Mouse (Mus musculus): Measurements from ENCODE around the gene Il17rc. TPM values are rescaled to one million over a fixed set of nuclear protein-coding genes. Genes with fewer than 3 reads are reported as not detected.
A peak's percentile ranks its signal among the peaks of the same experiment; 100 is the strongest.

Gene Il17rc
- polyA plus RNA-seq, 1 experiment from 2014 or later: 2.7 TPM

DNA sequence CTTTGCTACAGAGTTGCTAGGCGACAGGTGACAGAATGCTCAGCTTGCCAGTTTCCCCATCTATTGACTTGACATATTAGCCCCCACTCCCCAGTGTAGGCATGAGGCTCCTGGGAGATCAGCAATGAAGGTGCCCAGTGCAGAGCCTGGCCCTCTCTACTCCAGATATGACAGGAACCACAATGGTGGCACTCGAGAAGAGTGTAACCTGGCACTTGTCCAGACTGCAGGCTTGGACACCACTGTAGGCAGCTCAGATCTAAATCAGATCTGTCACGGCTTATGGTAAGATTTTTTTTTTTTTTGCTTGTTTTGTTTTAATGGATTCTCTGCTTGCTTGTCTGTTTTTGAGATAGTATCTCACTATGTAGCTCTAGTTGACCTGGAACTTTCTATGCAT is 37.6 kb upstream of the Il17rc start:
- Histone ChIP-seq H3K4me1 (ENCODE audit: control insufficient read depth, insufficient read depth, low read length) (no peaks in the 10 kb centered on the region), H3K36me3 (ENCODE audit: control insufficient read depth, insufficient read depth, low read length) (no peaks in the 10 kb centered on the region), H3K9ac (ENCODE audit: low read depth, low read length) (no peak overlapping the region), H3K27ac (ENCODE audit: low read length) (no peak overlapping the region), H3K27me3 (ENCODE audit: control insufficient read depth, insufficient read depth, low read depth, low read length) (no peaks in the 10 kb centered on the region), H3K9me3 (replicated peaks; ENCODE audit: control insufficient read depth, low read length, poor library complexity, severe bottlenecking) (no peaks in the 10 kb centered on the region), H3K4me3 (ENCODE audit: low read depth, low read length) (no peak overlapping the region), H3K4me2 (ENCODE audit: low read length) (no peak overlapping the region)
- no peak for ATAC-seq
- WGBS: 68% methylated on average over 3 of the region's 3 CpGs

DNA sequence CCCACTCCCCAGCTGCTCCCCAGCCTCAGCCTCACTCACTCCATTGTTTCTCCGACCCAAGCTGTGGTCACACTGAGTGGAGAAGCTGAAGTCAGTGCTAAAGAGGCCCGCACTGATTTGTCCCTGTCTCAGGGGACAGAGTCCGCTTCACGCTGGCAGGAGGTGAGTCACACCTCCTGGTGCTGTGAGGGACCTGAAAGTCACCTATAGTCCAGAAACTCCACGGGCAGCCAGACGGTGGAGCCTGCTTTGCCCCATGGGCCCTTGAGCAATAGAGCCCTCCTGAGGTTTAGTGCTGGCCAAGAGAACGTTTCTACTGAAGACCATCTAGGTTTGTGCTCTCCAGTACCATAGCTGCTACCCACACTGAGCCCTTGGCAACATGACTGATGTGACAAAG is 36.5 kb upstream of the Il17rc start:
- ATAC-seq: no peak
- WGBS: 79% methylated on average over 7 of the region's 7 CpGs
- Histone ChIP-seq H3K4me3 (ENCODE audit: low read depth, low read length) (no peak overlapping the region), H3K36me3 (ENCODE audit: control insufficient read depth, insufficient read depth, low read length) (no peaks in the 10 kb centered on the region), H3K4me2 (ENCODE audit: low read length) (no peak overlapping the region), H3K27ac (ENCODE audit: low read length) (no peak overlapping the region), H3K9me3 (replicated peaks; ENCODE audit: control insufficient read depth, low read length, poor library complexity, severe bottlenecking) (no peaks in the 10 kb centered on the region), H3K27me3 (ENCODE audit: control insufficient read depth, insufficient read depth, low read depth, low read length) (no peaks in the 10 kb centered on the region), H3K9ac (ENCODE audit: low read depth, low read length) (no peak overlapping the region), H3K4me1 (ENCODE audit: control insufficient read depth, insufficient read depth, low read length) (no peaks in the 10 kb centered on the region)

DNA sequence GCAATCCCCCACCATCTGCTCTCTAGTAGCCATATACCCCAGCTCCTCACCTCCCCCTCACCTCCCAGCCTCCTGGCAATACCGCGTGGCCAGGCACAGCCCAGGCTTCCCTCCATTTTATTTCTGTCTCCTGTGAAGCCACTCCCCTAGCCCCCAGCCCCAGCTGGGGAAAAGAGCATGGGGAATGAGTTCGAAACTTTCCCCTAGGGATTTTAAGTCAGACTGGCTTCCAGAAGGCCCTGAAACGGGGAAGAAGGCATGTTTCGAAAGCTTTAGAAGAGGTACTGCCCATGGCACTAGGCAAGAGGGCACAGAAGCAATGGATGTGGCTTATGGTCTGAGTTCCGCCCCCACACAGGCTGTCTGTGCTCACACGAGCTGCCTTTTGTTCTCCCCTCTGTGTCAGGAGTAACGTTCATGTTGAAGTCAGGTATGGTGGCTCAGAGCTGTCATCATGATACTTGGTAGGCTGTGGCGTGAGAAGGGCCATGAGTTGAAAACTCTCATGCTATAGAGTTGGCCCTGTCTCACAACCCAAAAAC is 35.5 kb upstream of the Il17rc start, which contains the start of gene Cidec:
Cidec (minus strand) TSS at position 97 of the 542 bp plus-strand sequence.
- 79% methylated on average over 9 of the region's 9 CpGs for WGBS

DNA sequence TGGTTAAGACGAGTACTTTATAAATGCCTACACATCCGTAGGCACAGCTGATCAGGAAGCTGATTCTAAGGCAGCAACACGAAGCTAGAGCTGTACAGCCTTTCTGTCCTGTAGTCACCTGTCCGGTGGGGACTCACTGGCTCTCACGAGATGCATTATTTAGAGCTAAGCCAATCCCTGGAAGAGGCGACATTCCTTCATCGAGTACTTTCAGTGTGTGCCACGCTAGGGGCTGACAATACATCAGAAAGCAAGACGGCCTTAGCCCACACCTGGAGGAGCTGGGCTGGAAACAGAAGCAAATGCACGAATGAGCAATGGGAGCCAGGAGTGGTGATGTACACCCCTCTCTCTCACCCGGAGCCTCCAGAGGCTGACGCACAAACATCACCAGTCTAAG is 34.1 kb upstream of the Il17rc start:
- no peaks in the 10 kb centered on the region for H3K36me3 ChIP-seq (ENCODE audit: control insufficient read depth, insufficient read depth, low read length)
- WGBS: 78% methylated on average over 12 of the region's 12 CpGs

More for the DNA sequence above, 35.5 kb upstream of the Il17rc start, which contains the start of gene Cidec:
- Histone ChIP-seq H3K4me2 (ENCODE audit: low read length) (no peak within 1 kb of the TSS), H3K4me1 (ENCODE audit: control insufficient read depth, insufficient read depth, low read length) (no peaks in the 10 kb centered on the region), H3K27ac (ENCODE audit: low read length) (no peak within 1 kb of the TSS), H3K27me3 (ENCODE audit: control insufficient read depth, insufficient read depth, low read depth, low read length) (no peaks in the 10 kb centered on the region), H3K4me3 (ENCODE audit: low read depth, low read length) (no peak within 1 kb of the TSS), H3K9me3 (replicated peaks; ENCODE audit: control insufficient read depth, low read length, poor library complexity, severe bottlenecking) (no peaks in the 10 kb centered on the region), H3K36me3 (ENCODE audit: control insufficient read depth, insufficient read depth, low read length) (no peaks in the 10 kb centered on the region), H3K9ac (ENCODE audit: low read depth, low read length) (no peak within 1 kb of the TSS)
- ATAC-seq: no peak

DNA sequence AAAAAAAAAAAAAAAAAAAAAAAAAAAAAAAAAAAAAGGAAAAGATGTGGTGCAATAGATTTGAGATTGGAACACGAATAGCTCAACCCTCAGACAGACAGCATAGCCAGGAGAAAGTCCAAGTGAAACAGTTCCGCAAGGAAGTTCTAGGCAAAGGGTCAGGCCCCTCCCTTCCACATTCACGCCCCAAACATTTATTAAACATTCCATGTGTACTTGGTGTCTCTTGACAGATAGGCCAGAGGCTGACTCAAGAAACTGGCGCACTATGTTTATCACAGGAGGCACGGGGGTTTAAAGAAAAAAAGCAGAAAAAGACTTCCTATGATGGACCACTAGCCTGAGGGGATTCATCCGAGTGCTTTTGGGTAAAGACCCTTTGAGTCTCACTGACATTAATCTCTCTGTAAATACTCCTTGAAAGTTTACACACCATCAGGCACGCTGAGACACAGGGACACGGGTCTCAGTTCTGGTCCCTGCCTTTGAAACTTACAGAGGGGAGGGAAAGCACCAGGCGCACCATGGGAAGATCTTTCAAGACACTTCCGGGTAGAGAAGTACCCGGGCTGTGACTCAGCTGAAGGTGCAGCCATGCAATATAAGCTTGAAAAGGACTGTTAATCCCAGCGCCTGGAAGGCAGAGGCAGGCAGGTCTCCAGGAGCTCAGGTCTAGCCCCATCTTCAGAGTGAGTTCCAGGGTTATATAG is 32.4 kb upstream of the Il17rc start:
- Histone ChIP-seq H3K4me2 (ENCODE audit: low read length) (no peak overlapping the region), H3K4me3 (ENCODE audit: low read depth, low read length) (no peak overlapping the region), H3K27me3 (ENCODE audit: control insufficient read depth, insufficient read depth, low read depth, low read length) (no peaks in the 10 kb centered on the region), H3K9ac (ENCODE audit: low read depth, low read length) (no peak overlapping the region), H3K9me3 (replicated peaks; ENCODE audit: control insufficient read depth, low read length, poor library complexity, severe bottlenecking) (no peaks in the 10 kb centered on the region), H3K4me1 (ENCODE audit: control insufficient read depth, insufficient read depth, low read length) (peaks cover 11% of the 10 kb centered on the region), H3K27ac (ENCODE audit: low read length) (no peak overlapping the region), H3K36me3 (ENCODE audit: control insufficient read depth, insufficient read depth, low read length) (no peaks in the 10 kb centered on the region)
- 64% methylated on average over 12 of the region's 12 CpGs for WGBS
- ATAC-seq: no peak

More for the DNA sequence above, 34.1 kb upstream of the Il17rc start:
- ATAC-seq: no peak
- Histone ChIP-seq H3K4me1 (ENCODE audit: control insufficient read depth, insufficient read depth, low read length) (peaks cover 3% of the 10 kb centered on the region), H3K27me3 (ENCODE audit: control insufficient read depth, insufficient read depth, low read depth, low read length) (no peaks in the 10 kb centered on the region), H3K4me3 (ENCODE audit: low read depth, low read length) (no peak overlapping the region), H3K4me2 (ENCODE audit: low read length) (no peak overlapping the region), H3K9ac (ENCODE audit: low read depth, low read length) (no peak overlapping the region), H3K27ac (ENCODE audit: low read length) (no peak overlapping the region), H3K9me3 (replicated peaks; ENCODE audit: control insufficient read depth, low read length, poor library complexity, severe bottlenecking) (no peaks in the 10 kb centered on the region)

DNA sequence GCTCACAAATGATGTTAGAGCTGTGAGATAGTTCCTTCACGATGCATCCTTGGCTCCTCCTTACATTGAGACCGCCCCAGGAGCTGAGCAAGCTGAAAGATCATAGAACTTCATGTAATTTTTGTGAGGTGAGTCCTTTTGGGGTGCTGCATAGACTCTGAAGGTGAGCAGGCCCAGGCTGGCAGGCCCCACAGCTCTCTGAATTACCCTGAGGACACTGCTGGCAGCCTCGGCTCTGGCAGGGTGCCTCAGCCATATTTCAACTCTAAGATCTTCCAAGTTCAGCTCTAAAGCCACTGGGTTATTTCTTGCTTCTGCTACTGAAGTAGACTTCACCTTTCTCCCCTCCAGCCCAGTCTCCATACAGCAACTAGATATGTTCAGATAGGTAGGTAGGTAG is 30.5 kb upstream of the Il17rc start:
- Histone ChIP-seq H3K9ac (ENCODE audit: low read depth, low read length) (no peak overlapping the region), H3K36me3 (ENCODE audit: control insufficient read depth, insufficient read depth, low read length) (no peaks in the 10 kb centered on the region), H3K4me1 (ENCODE audit: control insufficient read depth, insufficient read depth, low read length) (peaks cover 11% of the 10 kb centered on the region), H3K4me2 (ENCODE audit: low read length) (no peak overlapping the region), H3K9me3 (replicated peaks; ENCODE audit: control insufficient read depth, low read length, poor library complexity, severe bottlenecking) (no peaks in the 10 kb centered on the region), H3K27me3 (ENCODE audit: control insufficient read depth, insufficient read depth, low read depth, low read length) (no peaks in the 10 kb centered on the region), H3K4me3 (ENCODE audit: low read depth, low read length) (no peak overlapping the region), H3K27ac (ENCODE audit: low read length) (no peak overlapping the region)
- 90% methylated on average over 3 of the region's 3 CpGs for WGBS
- ATAC-seq: no peak

DNA sequence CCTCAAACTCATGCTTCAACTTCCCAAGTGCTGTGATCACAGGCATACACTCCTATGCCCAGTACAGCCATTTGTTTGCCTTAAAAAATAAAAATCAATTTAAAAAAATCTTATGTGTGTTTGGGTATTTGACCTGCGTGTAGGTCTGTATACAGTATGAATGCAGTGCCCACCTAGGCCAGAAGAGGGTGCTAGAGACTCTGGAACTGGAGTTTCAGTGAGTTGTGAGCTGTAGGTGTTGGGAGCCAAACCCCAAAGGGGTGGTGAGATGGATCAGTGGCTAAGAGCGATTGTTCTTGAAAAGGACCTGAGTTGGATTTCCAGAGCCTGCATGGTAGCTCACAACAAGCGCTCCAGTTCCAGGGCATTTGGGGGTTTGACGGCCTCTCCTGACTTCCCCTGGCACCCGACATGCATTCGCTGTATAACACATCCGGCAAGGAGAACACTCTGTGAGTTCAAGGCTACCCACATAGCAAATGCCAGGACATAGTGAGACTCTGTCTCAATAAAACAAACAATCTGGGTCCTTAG is 30.0 kb upstream of the Il17rc start:
- WGBS: 53% methylated on average over 7 of the region's 7 CpGs
- no peak overlapping the region for H3K27ac ChIP-seq (ENCODE audit: low read length)
- H3K9ac ChIP-seq (ENCODE audit: low read depth, low read length): no peak overlapping the region
- no peaks in the 10 kb centered on the region for H3K27me3 ChIP-seq (ENCODE audit: control insufficient read depth, insufficient read depth, low read depth, low read length)
- peaks cover 11% of the 10 kb centered on the region for H3K4me1 ChIP-seq (ENCODE audit: control insufficient read depth, insufficient read depth, low read length)
- H3K4me3 ChIP-seq (ENCODE audit: low read depth, low read length): no peak overlapping the region
- ATAC-seq: no peak
- no peaks in the 10 kb centered on the region for H3K36me3 ChIP-seq (ENCODE audit: control insufficient read depth, insufficient read depth, low read length)
- no peak overlapping the region for H3K4me2 ChIP-seq (ENCODE audit: low read length)
- H3K9me3 ChIP-seq (replicated peaks; ENCODE audit: control insufficient read depth, low read length, poor library complexity, severe bottlenecking): no peaks in the 10 kb centered on the region

DNA sequence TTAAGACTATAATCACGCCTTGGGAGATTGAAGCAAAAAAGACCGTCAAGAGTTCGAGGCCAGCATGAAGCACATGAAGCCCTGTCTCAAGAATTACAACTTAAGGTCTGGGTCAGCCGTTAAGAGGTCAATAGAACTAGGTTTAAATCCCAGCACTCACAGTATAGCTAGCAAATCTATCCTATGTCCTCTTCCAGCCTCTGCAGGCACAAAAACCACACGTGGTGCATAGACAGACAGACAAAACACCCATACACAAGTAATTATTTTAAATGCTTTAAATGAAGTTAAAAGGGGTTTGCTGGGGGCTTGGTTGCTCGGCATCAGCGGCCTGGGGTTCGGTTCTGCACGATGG is 29.2 kb upstream of the Il17rc start:
- WGBS: 38% methylated on average over 9 of the region's 9 CpGs
- Histone ChIP-seq H3K4me3 (ENCODE audit: low read depth, low read length) (peak overlapping the region; percentile 71), H3K27ac (ENCODE audit: low read length) (peak overlapping the region; percentile 76), H3K4me1 (ENCODE audit: control insufficient read depth, insufficient read depth, low read length) (peaks cover 11% of the 10 kb centered on the region), H3K9me3 (replicated peaks; ENCODE audit: control insufficient read depth, low read length, poor library complexity, severe bottlenecking) (no peaks in the 10 kb centered on the region), H3K27me3 (ENCODE audit: control insufficient read depth, insufficient read depth, low read depth, low read length) (no peaks in the 10 kb centered on the region), H3K4me2 (ENCODE audit: low read length) (peak overlapping the region; percentile 76), H3K9ac (ENCODE audit: low read depth, low read length) (peak overlapping the region; percentile 92), H3K36me3 (ENCODE audit: control insufficient read depth, insufficient read depth, low read length) (peaks cover under 1% of the 10 kb centered on the region; the same call in 1 of the 2 replicates)
- peak; percentile 69 for ATAC-seq

DNA sequence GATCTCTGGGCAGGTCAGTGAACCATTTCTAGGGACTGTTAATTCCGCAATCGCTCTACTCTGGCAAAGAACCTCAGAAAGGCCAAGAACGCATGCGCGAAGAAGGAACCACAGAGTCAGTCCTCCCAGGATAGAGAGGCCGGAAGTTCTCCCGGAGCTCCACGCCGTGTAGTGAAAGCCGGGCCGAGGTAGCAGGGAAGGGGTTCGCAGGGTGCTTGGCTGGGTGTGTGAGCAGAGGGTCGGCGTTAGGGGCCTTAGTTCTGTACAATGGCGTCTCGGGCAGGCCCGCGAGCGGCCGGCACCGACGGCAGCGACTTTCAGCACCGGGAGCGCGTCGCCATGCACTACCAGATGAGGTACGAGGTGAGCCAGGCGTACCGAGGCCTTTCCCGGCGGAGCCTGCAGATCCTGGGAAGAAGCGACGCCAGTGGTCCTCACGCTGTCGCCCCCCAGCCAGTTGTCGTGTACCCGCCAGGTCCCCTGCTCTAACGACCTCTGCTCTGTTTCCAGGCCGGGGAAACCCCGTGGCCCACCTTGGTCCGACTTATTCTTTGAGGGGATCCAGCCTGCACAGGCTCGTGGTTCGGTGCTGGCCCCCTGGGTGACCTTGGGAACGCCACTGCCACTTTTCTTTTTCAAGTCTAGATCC is 28.7 kb upstream of the Il17rc start, which contains the start of gene Jagn1:
Jagn1 (plus strand) TSS at position 128 of the 649 bp plus-strand sequence.
- ATAC-seq: peak; percentile 94
- Histone ChIP-seq H3K4me3 (ENCODE audit: low read depth, low read length) (peak within 1 kb of the TSS; percentile 71), H3K36me3 (ENCODE audit: control insufficient read depth, insufficient read depth, low read length) (peaks cover 5% of the 10 kb centered on the region), H3K9ac (ENCODE audit: low read depth, low read length) (peak within 1 kb of the TSS; percentile 92), H3K4me2 (ENCODE audit: low read length) (peak within 1 kb of the TSS; percentile 76), H3K27me3 (ENCODE audit: control insufficient read depth, insufficient read depth, low read depth, low read length) (no peaks in the 10 kb centered on the region), H3K27ac (ENCODE audit: low read length) (peak within 1 kb of the TSS; percentile 76), H3K4me1 (ENCODE audit: control insufficient read depth, insufficient read depth, low read length) (peaks cover 11% of the 10 kb centered on the region), H3K9me3 (replicated peaks; ENCODE audit: control insufficient read depth, low read length, poor library complexity, severe bottlenecking) (no peaks in the 10 kb centered on the region)
- under 1% methylated on average over 44 of the region's 45 CpGs for WGBS

All from midbrain, embryonic 16.5 days (tissue).